Mouse (Mus musculus): ENCODE measurements around the gene A730009L09Rik.
A peak's percentile ranks its signal among the peaks of the same experiment; 100 is the strongest.

A730009L09Rik gene

GRCm38 (mm10) chr16:84514821-84515220 lies at the start of gene A730009L09Rik:
TSS of gene A730009L09Rik (plus strand) at chr16:84515121.
- no peak for DNase-seq (ENCODE audit: low spot score in 2 of 2)

GRCm38 (mm10) chr16:84465581-84466165 lies 49.2 kb upstream of the A730009L09Rik start:
- no peak for DNase-seq (ENCODE audit: low spot score in 2 of 2)

GRCm38 (mm10) chr16:84468898-84469297 lies 46.0 kb upstream of the A730009L09Rik start:
- DNase-seq (ENCODE audit: low spot score in 2 of 2), result no peak

GRCm38 (mm10) chr16:84469994-84470393 lies 44.9 kb upstream of the A730009L09Rik start:
- DNase-seq (ENCODE audit: low spot score in 2 of 2), result no peak

GRCm38 (mm10) chr16:84473406-84473805 lies 41.5 kb upstream of the A730009L09Rik start:
- no peak for DNase-seq (ENCODE audit: low spot score in 2 of 2)

GRCm38 (mm10) chr16:84474712-84475111 lies 40.2 kb upstream of the A730009L09Rik start:
- DNase-seq (ENCODE audit: low spot score in 2 of 2), result no peak

- DNase-seq (ENCODE audit: low spot score in 2 of 2), result no peak
Measured at GRCm38 (mm10) chr16:84476948-84477347, 38.0 kb upstream of the A730009L09Rik start.

- no peak for DNase-seq (ENCODE audit: low spot score in 2 of 2)
Measured at GRCm38 (mm10) chr16:84477528-84477927, 37.4 kb upstream of the A730009L09Rik start.

GRCm38 (mm10) chr16:84477952-84478351 lies 37.0 kb upstream of the A730009L09Rik start:
- DNase-seq (ENCODE audit: low spot score in 2 of 2), result no peak

GRCm38 (mm10) chr16:84485931-84486330 lies 29.0 kb upstream of the A730009L09Rik start:
- DNase-seq (ENCODE audit: low spot score in 2 of 2), result no peak

GRCm38 (mm10) chr16:84494818-84495217 lies 20.1 kb upstream of the A730009L09Rik start:
- DNase-seq (ENCODE audit: low spot score in 2 of 2), result no peak

GRCm38 (mm10) chr16:84495438-84495837 lies 19.5 kb upstream of the A730009L09Rik start:
- no peak for DNase-seq (ENCODE audit: low spot score in 2 of 2)

- no peak for DNase-seq (ENCODE audit: low spot score in 2 of 2)
Measured at GRCm38 (mm10) chr16:84507681-84508080, 7.2 kb upstream of the A730009L09Rik start.

GRCm38 (mm10) chr16:84521975-84522635 lies 7.2 kb downstream of the A730009L09Rik start:
- no peak for DNase-seq (ENCODE audit: low spot score in 2 of 2)

- no peak for DNase-seq (ENCODE audit: low spot score in 2 of 2)
Measured at GRCm38 (mm10) chr16:84523061-84523460, 8.1 kb downstream of the A730009L09Rik start.

GRCm38 (mm10) chr16:84527375-84527774 lies 12.5 kb downstream of the A730009L09Rik start:
- DNase-seq (ENCODE audit: low spot score in 2 of 2), result peak in 1 of 2 experiments; percentile 16

GRCm38 (mm10) chr16:84532803-84533202 lies 17.9 kb downstream of the A730009L09Rik start:
- DNase-seq (ENCODE audit: low spot score in 2 of 2), result no peak

GRCm38 (mm10) chr16:84546059-84546458 lies 31.1 kb downstream of the A730009L09Rik start:
- DNase-seq (ENCODE audit: low spot score in 2 of 2), result no peak

GRCm38 (mm10) chr16:84549122-84549521 lies 34.2 kb downstream of the A730009L09Rik start:
- DNase-seq (ENCODE audit: low spot score in 2 of 2), result no peak

GRCm38 (mm10) chr16:84550445-84550844 lies 35.5 kb downstream of the A730009L09Rik start:
- no peak for DNase-seq (ENCODE audit: low spot score in 2 of 2)

GRCm38 (mm10) chr16:84553981-84554380 lies 39.1 kb downstream of the A730009L09Rik start:
- DNase-seq (ENCODE audit: low spot score in 2 of 2), result no peak

GRCm38 (mm10) chr16:84558113-84558917 lies 43.4 kb downstream of the A730009L09Rik start:
- DNase-seq (ENCODE audit: low spot score in 2 of 2), result no peak

Data from urinary bladder, adult 18-20 months (tissue).